Mouse (Mus musculus) skeletal muscle tissue, postnatal 0 days (tissue): ENCODE data around the gene Rnf115. TPM values are rescaled to one million over a fixed set of nuclear protein-coding genes. Genes with fewer than 3 reads are reported as not detected.

Experiments
- polyA plus RNA-seq: library from polyadenylated mRNA; unstranded; fragments of >200 nt; fragmentation: Nextera tagmentation; extraction: Ambion mirVana; gene quantifications from 2 replicates; pipeline ENCODE4 v1.2.1, GENCODE M21; 2015

Rnf115 gene
- polyA plus RNA-seq: 42.0 and 48.3 TPM in 2 replicates

DNA sequence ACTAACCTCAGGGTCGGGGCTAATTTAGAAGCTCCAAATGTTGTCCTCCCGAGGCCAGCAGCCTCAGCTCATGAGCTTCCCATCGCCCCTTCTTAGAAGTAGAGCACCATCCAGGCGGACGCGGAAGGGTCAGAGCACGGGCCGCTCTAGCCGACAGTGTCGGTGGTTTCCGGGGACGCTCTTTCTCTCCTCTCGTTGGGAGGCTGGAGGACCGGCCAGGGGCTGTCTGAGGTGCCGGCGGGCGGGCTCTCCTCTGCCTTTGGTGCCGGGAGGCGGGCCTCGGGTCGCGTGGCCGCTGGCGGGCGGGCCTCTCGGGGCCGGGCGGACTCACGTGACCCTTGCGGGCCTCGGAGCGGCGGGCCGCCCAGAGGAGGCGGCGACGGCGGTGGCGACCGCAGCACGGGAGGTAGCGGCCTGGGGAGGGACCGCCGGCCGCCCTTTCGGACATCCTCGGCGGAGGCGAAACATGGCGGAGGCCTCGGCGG is at the start of gene Rnf115, which contains the start of gene Polr3c:
Gene Rnf115, plus strand, starts transcription at position 322 of the 485 bp plus-strand sequence.
Gene Polr3c, minus strand, starts transcription at position 286 of the 485 bp plus-strand sequence.

GRCm38 (mm10) chr3:96696198-96696765 is 31.2 kb upstream of the Rnf115 start, which contains the start of gene Pias3:
TSS of gene Pias3 (plus strand) at chr3:96696384.

DNA sequence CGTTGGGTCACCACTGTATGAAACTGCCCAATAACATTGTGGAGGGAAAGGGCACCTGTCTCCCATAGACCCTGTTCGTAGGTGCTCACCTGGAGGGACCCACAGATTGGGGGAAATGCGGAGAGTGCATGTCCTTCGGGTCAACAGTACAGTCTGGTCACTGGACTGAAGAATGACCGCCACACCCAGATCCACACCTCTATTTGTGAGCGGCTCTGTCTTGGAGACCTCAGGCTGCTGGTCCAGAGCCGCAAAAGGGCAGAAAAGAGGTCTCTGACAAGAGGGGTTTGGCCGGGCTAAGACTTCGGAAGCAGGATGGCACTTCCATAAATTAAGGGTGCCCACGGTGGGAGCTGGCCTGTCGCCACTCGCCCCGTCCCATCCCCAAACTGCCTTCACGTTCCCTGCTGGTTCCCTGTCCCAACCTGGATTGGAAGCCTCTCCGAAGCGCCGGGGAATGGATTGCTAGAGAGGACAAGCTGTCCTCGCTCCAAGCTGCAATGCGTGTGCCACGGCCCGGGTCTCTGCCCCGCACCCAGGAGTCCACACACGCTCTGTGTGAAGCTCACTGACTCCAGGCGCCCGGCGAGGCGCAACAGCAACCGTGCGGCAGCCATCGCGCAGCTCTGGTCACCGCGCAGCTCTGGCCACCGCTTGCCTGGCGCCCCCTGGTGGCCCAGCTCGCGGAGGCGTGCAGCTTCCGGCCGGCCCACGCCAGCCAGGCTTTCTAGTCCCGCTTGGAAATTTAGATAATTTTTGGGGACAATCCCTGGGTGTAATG is 19.4 kb upstream of the Rnf115 start, which contains the start of gene Nudt17:
Gene Nudt17, minus strand, starts transcription at position 660 of the 781 bp plus-strand sequence.

GRCm38 (mm10) chr3:96828984-96829383 is 101.5 kb downstream of the Rnf115 start, which contains the start of the genes Pdzk1 and Cd160:
TSS of gene Pdzk1 (plus strand) at chr3:96829284.
TSS of gene Cd160 (minus strand) at chr3:96829351.

Other genes starting within 250 kb of the Rnf115 start
- gene Hfe2, start 202.5 kb upstream of the Rnf115 start, polyA plus RNA-seq: 125 and 141 TPM in 2 replicates
- gene Txnip, start 169.7 kb upstream of the Rnf115 start, polyA plus RNA-seq: 222 and 240 TPM in 2 replicates
- gene Gm16253, start 150.7 kb upstream of the Rnf115 start, polyA plus RNA-seq: 1.4 and 1.7 TPM in 2 replicates
- gene Polr3gl, start 133.5 kb upstream of the Rnf115 start, polyA plus RNA-seq: 31.7 and 37.7 TPM in 2 replicates
- gene Ankrd34a, start 131.0 kb upstream of the Rnf115 start, polyA plus RNA-seq: 1.7 and 1.9 TPM in 2 replicates
- gene Lix1l, start 126.5 kb upstream of the Rnf115 start, polyA plus RNA-seq: 4.0 and 4.3 TPM in 2 replicates
- 63.7 and 74.3 TPM in 2 replicates for gene Rbm8a, start 97.7 kb upstream of the Rnf115 start, polyA plus RNA-seq
- gene Pex11b, start 92.3 kb upstream of the Rnf115 start, polyA plus RNA-seq: 40.3 and 41.8 TPM in 2 replicates
- gene Gm42957, start 92.2 kb upstream of the Rnf115 start, polyA plus RNA-seq: 0.04 and 0.06 TPM in 2 replicates
- gene Itga10, start 82.1 kb upstream of the Rnf115 start, polyA plus RNA-seq: 0.86 and 0.88 TPM in 2 replicates
- gene Ankrd35, start 57.5 kb upstream of the Rnf115 start, polyA plus RNA-seq: 1.6 and 2.3 TPM in 2 replicates
- gene Pias3, start 31.3 kb upstream of the Rnf115 start, polyA plus RNA-seq: 21.6 and 23.0 TPM in 2 replicates
- gene Nudt17, start 19.1 kb upstream of the Rnf115 start, polyA plus RNA-seq: 2.8 and 3.1 TPM in 2 replicates
- 20.9 TPM in 2 replicates for gene Polr3c, start within 50 bp of the Rnf115 start, polyA plus RNA-seq
- gene Pdzk1, start 101.6 kb downstream of the Rnf115 start, polyA plus RNA-seq: not detected in 2 replicates
- gene Cd160, start 101.7 kb downstream of the Rnf115 start, polyA plus RNA-seq: 0.08 and 0.09 TPM in 2 replicates
- 7.7 and 9.9 TPM in 2 replicates for gene Gja5, start 177.0 kb downstream of the Rnf115 start, polyA plus RNA-seq
- 23.2 and 25.5 TPM in 2 replicates for gene Gpr89, start 177.7 kb downstream of the Rnf115 start, polyA plus RNA-seq
- gene Gja8, start 198.4 kb downstream of the Rnf115 start, polyA plus RNA-seq: 0.01 TPM in 1 of 2 replicates, not detected in the other